Mouse (Mus musculus) CH12.LX (cell line): ENCODE data around the gene Ndst2. TPM values are rescaled to one million over a fixed set of nuclear protein-coding genes. Genes with fewer than 3 reads are reported as not detected.

ENCODE experiments used
- DNase-seq: peaks from one replicate; pipeline ENCODE4 v3.0.0-alpha.2; 2013; ENCODE audit errors: extremely low read depth
- H3K27ac ChIP-seq: 2 replicates; pipeline ENCODE4 v1.5.1; 2012; ENCODE audit warnings: low read depth, mild to moderate bottlenecking, control low read depth, moderate library complexity; ENCODE audit not compliant: insufficient read depth
- H3K27me3 ChIP-seq: replicated peaks from 2 replicates; pipeline ENCODE3; 2012; ENCODE audit warnings: inconsistent platforms
- H3K36me3 ChIP-seq, 2 experiments: replicated peaks in 1 of 2; 2 replicates each; pipeline versions ENCODE3 to v1.6.1; 2012; ENCODE audit warnings: inconsistent platforms in 1 of 2, low read length in 1 of 2, mild to moderate bottlenecking in 1 of 2, mixed read lengths in 1 of 2, moderate library complexity in 1 of 2; ENCODE audit not compliant: control insufficient read depth in 1 of 2, insufficient read depth in 1 of 2
- H3K4me1 ChIP-seq, 2 experiments: 2 replicates each; pipeline ENCODE4 v1.6.1; 2012; ENCODE audit warnings: inconsistent platforms in 1 of 2, moderate library complexity in 1 of 2; ENCODE audit not compliant: insufficient read depth in 2 of 2, control insufficient read depth in 1 of 2
- H3K4me2 ChIP-seq: 2 replicates; pipeline ENCODE4 v1.6.1; 2012; ENCODE audit warnings: low read depth, mild to moderate bottlenecking, control low read depth; ENCODE audit not compliant: poor library complexity, insufficient read depth, severe bottlenecking
- H3K4me3 ChIP-seq, 3 experiments: fragments of 150-350 bp in 1 of 3; sonication (generic) in 1 of 3; replicated peaks in 1 of 3; 2 replicates each; pipeline versions ENCODE3 to v1.5.1; 2011 to 2012; ENCODE audit warnings: low read depth in 2 of 3, low read length in 2 of 3, mild to moderate bottlenecking in 2 of 3, moderate library complexity in 2 of 3, control low read depth in 1 of 3, improper control_type of control experiment in 1 of 3, inconsistent platforms in 1 of 3, mixed read lengths in 1 of 3; ENCODE audit not compliant: poor library complexity in 1 of 3
- H3K79me2 ChIP-seq: replicated peaks from 2 replicates; pipeline ENCODE4 v1.6.1; 2012; ENCODE audit warnings: mild to moderate bottlenecking, moderate library complexity; ENCODE audit not compliant: control insufficient read depth, poor library complexity, insufficient read depth, severe bottlenecking; ENCODE audit errors: extremely low read depth
- H3K9ac ChIP-seq: 2 replicates; pipeline ENCODE4 v1.6.1; 2012; ENCODE audit warnings: low read depth, mild to moderate bottlenecking, control low read depth, moderate library complexity; ENCODE audit not compliant: insufficient read depth
- H3K9me3 ChIP-seq: replicated peaks from 2 replicates; pipeline ENCODE3; 2012; ENCODE audit warnings: low read length, inconsistent platforms, mixed read lengths
- CHD1 ChIP-seq: IDR thresholded peaks from 2 replicates; pipeline ENCODE4 v1.6.1; 2012; ENCODE audit warnings: low read depth, low read length, improper control_type of control experiment, inconsistent platforms
- CHD2 ChIP-seq: IDR thresholded peaks from 2 replicates; pipeline ENCODE4 v1.6.1; 2011; ENCODE audit warnings: low read length, improper control_type of control experiment
- E2F4 ChIP-seq: IDR thresholded peaks from 2 replicates; pipeline ENCODE4 v1.6.1; 2011; ENCODE audit warnings: low read depth, low read length, improper control_type of control experiment; ENCODE audit not compliant: insufficient replicate concordance
- EP300 ChIP-seq: IDR thresholded peaks from 2 replicates; pipeline ENCODE4 v1.6.1; 2011; ENCODE audit warnings: low read length, improper control_type of control experiment
- ETS1 ChIP-seq: conservative IDR thresholded peaks from 2 replicates; pipeline ENCODE4 v1.6.1; 2012; ENCODE audit warnings: low read depth, mild to moderate bottlenecking, inconsistent platforms, low read length, improper control_type of control experiment, moderate library complexity
- GABPA ChIP-seq: IDR thresholded peaks from 2 replicates; pipeline ENCODE4 v1.6.1; 2012; ENCODE audit warnings: low read depth, low read length, improper control_type of control experiment, inconsistent platforms; ENCODE audit not compliant: insufficient replicate concordance
- HCFC1 ChIP-seq: IDR thresholded peaks from 2 replicates; pipeline ENCODE4 v1.6.1; 2012; ENCODE audit warnings: low read depth, mild to moderate bottlenecking, inconsistent platforms, low read length, improper control_type of control experiment
- IRF4 ChIP-seq: IDR thresholded peaks from 2 replicates; pipeline ENCODE4 v1.6.1; 2014; ENCODE audit warnings: low read depth, mild to moderate bottlenecking, inconsistent platforms, low read length, improper control_type of control experiment
- JUN ChIP-seq: IDR thresholded peaks from 2 replicates; pipeline ENCODE4 v1.6.1; 2011; ENCODE audit warnings: low read depth, mild to moderate bottlenecking, low read length, improper control_type of control experiment, moderate library complexity; ENCODE audit not compliant: insufficient read depth
- JUND ChIP-seq: conservative IDR thresholded peaks from 2 replicates; pipeline ENCODE4 v1.6.1; 2011; ENCODE audit warnings: low read depth, low read length, improper control_type of control experiment
- KAT2A ChIP-seq: IDR thresholded peaks from 2 replicates; pipeline ENCODE4 v1.6.1; 2012; ENCODE audit warnings: low read length, improper control_type of control experiment, inconsistent platforms; ENCODE audit not compliant: insufficient replicate concordance
- MAFK ChIP-seq: IDR thresholded peaks from 2 replicates; pipeline ENCODE4 v1.6.1; 2011; ENCODE audit warnings: low read length, improper control_type of control experiment; ENCODE audit not compliant: insufficient replicate concordance
- MAZ ChIP-seq: IDR thresholded peaks from 2 replicates; pipeline ENCODE4 v1.6.1; 2012; ENCODE audit warnings: low read depth, mild to moderate bottlenecking, inconsistent platforms, low read length, improper control_type of control experiment, moderate library complexity
- MXI1 ChIP-seq: IDR thresholded peaks from 2 replicates; pipeline ENCODE4 v1.6.1; 2011; ENCODE audit warnings: mild to moderate bottlenecking, low read depth, low read length, improper control_type of control experiment
- NELFE ChIP-seq: IDR thresholded peaks from 2 replicates; pipeline ENCODE4 v1.6.1; 2011; ENCODE audit warnings: low read depth, low read length, improper control_type of control experiment
- PAX5 ChIP-seq: IDR thresholded peaks from 2 replicates; pipeline ENCODE4 v1.6.1; 2012; ENCODE audit warnings: low read length, inconsistent platforms, mixed read lengths
- POLR2AphosphoS2 ChIP-seq: IDR thresholded peaks from 2 replicates; pipeline ENCODE4 v1.6.1; 2011; ENCODE audit warnings: low read depth, low read length, improper control_type of control experiment
- RAD21 ChIP-seq: IDR thresholded peaks from 2 replicates; pipeline ENCODE4 v1.6.1; 2011; ENCODE audit warnings: low read depth, mild to moderate bottlenecking, low read length, improper control_type of control experiment, moderate library complexity
- SIN3A ChIP-seq: IDR thresholded peaks from 2 replicates; pipeline ENCODE4 v1.6.1; 2012; ENCODE audit warnings: low read length, improper control_type of control experiment, inconsistent platforms
- SMC3 ChIP-seq: IDR thresholded peaks from 2 replicates; pipeline ENCODE4 v1.6.1; 2011; ENCODE audit warnings: low read depth, low read length, improper control_type of control experiment
- TBP ChIP-seq: conservative IDR thresholded peaks from 2 replicates; pipeline ENCODE4 v1.6.1; 2011; ENCODE audit warnings: low read depth, low read length, improper control_type of control experiment
- USF1 ChIP-seq: IDR thresholded peaks from 2 replicates; pipeline ENCODE4 v1.6.1; 2014; ENCODE audit warnings: low read depth, mild to moderate bottlenecking, inconsistent platforms, low read length, improper control_type of control experiment
- USF2 ChIP-seq: conservative IDR thresholded peaks from 2 replicates; pipeline ENCODE4 v1.6.1; 2011; ENCODE audit warnings: low read depth, low read length, improper control_type of control experiment
- ZC3H11A ChIP-seq: IDR thresholded peaks from 2 replicates; pipeline ENCODE4 v1.6.1; 2012; ENCODE audit warnings: low read depth, mild to moderate bottlenecking, inconsistent platforms, low read length, improper control_type of control experiment
- ZKSCAN1 ChIP-seq: IDR thresholded peaks from 2 replicates; pipeline ENCODE4 v1.6.1; 2012; ENCODE audit warnings: low read depth, inconsistent platforms, low read length, improper control_type of control experiment, borderline replicate concordance
- ZMIZ1 ChIP-seq: IDR thresholded peaks from 2 replicates; pipeline ENCODE4 v1.6.1; 2012; ENCODE audit warnings: low read depth, mild to moderate bottlenecking, inconsistent platforms, low read length, improper control_type of control experiment
- ZNF384 ChIP-seq: IDR thresholded peaks from 2 replicates; pipeline ENCODE4 v1.6.1; 2012; ENCODE audit warnings: low read depth, low read length, improper control_type of control experiment, inconsistent platforms
- dilution Hi-C: fragments of 300-500 bp; cut with MboI; formaldehyde crosslinking; loops from 2 replicates; pipeline ENCODE4 v1.14.3; 2020; ENCODE audit warnings: low sequenced_read_pairs; ENCODE audit not compliant: extremely low pct_unique_long_range_greater_than_20kb, extremely low pct_ligation_motif_present
- in situ Hi-C: fragments of 300-500 bp; cut with MboI; formaldehyde crosslinking; loops from 3 replicates; pipeline ENCODE4 v1.14.3; 2019; ENCODE audit warnings: low sequenced_read_pairs, low pct_ligation_motif_present, low pct_unique_long_range_greater_than_20kb, mixed read lengths
- polyA plus RNA-seq: library from polyadenylated mRNA; unstranded; fragments of >175 nt; gene quantifications from 2 replicates; pipeline ENCODE4 v1.2.1, GENCODE M21; 2012; ENCODE audit warnings: low read depth; ENCODE audit not compliant: insufficient read length
- total RNA-seq, 2 experiments: library from RNA; depleted of rRNA; stranded (reverse); fragments of 300-350 nt in 1 of 2; fragments of >200 nt in 1 of 2; gene quantifications; 2 replicates each; pipeline ENCODE4 v1.2.3; 2012 to 2014

Gene Ndst2
- total and polyA plus RNA-seq, 3 experiments = 11.4 to 18.0 (median 17.8) TPM

- Histone ChIP-seq H3K27ac (peak overlapping the region; percentile 87), H3K9me3 (no peaks in the 10 kb centered on the region), H3K4me3 (peak overlapping the region; percentile 54 to 71 (median 65)), H3K4me1 (peaks cover 21 to 66% of the 10 kb centered on the region in 2 experiments), H3K9ac (peak overlapping the region; percentile 79), H3K27me3 (no peaks in the 10 kb centered on the region), H3K4me2 (peak overlapping the region; percentile 90), H3K36me3 (peaks cover 32 to 82% of the 10 kb centered on the region in 2 experiments), H3K79me2 (peaks cover 55% of the 10 kb centered on the region)
- DNase-seq = no peak
- in situ Hi-C loops = no loop called here
- TF ChIP-seq JUN = no peak
- TF ChIP-seq TBP = no peak
- no peak for TF ChIP-seq ZKSCAN1
- dilution Hi-C loops = no loop called here
Observed at GRCm38 (mm10) chr14:20695761-20696520, 38.4 kb downstream of the Ndst2 start.

GRCm38 (mm10) chr14:20694884-20695760 lies 39.2 kb downstream of the Ndst2 start, which contains the start of gene Fut11:
Gene Fut11 (plus strand): TSS chr14:20694968.
- dilution Hi-C loops = no loop called here
- peak within 1 kb of the TSS; percentile 87 for H3K27ac ChIP-seq
- H3K27me3 ChIP-seq = no peaks in the 10 kb centered on the region
- peak within 1 kb of the TSS; percentile 54 to 71 (median 65) for H3K4me3 ChIP-seq
- H3K9me3 ChIP-seq = no peaks in the 10 kb centered on the region
- H3K79me2 ChIP-seq = peaks cover 47% of the 10 kb centered on the region
- DNase-seq = peak; percentile 67
- peaks cover 37 to 85% of the 10 kb centered on the region in 2 experiments for H3K36me3 ChIP-seq
- in situ Hi-C loops = no loop called here
- peak within 1 kb of the TSS; percentile 90 for H3K4me2 ChIP-seq
- H3K4me1 ChIP-seq = peaks cover 18 to 58% of the 10 kb centered on the region in 2 experiments
- H3K9ac ChIP-seq = peak within 1 kb of the TSS; percentile 79
- no peak for TF ChIP-seq ZC3H11A
- no peak for TF ChIP-seq MAFK
- TF ChIP-seq CHD1 = no peak; the same call in 1 of the 2 replicates
- peak; percentile 27; the same call in 1 of the 2 replicates for TF ChIP-seq POLR2AphosphoS2
- no peak for TF ChIP-seq ETS1
- TF ChIP-seq CHD2 = 0 out of 2 replicates have a peak, but pooled peaks have one; percentile 37
- TF ChIP-seq NELFE = no peak; the same call in 1 of the 2 replicates
- peak; percentile 34; the same call in 1 of the 2 replicates for TF ChIP-seq IRF4
- peak; percentile 56 for TF ChIP-seq HCFC1
- no peak for TF ChIP-seq GABPA
- TF ChIP-seq MAZ = no peak
- TF ChIP-seq USF2 = no peak
- TF ChIP-seq RAD21 = no peak
- TF ChIP-seq TBP = no peak
- no peak for TF ChIP-seq JUN
- TF ChIP-seq EP300 = no peak
- no peak for TF ChIP-seq SMC3
- TF ChIP-seq JUND = no peak
- TF ChIP-seq SIN3A = peak; percentile 64
- no peak for TF ChIP-seq PAX5
- no peak for TF ChIP-seq ZNF384
- TF ChIP-seq USF1 = no peak
- no peak for TF ChIP-seq KAT2A
- no peak for TF ChIP-seq E2F4
- peak; percentile 59 for TF ChIP-seq MXI1
- TF ChIP-seq ZKSCAN1 = no peak
- peak; percentile 88; the same call in 1 of the 2 replicates for TF ChIP-seq ZMIZ1
